Mouse (Mus musculus): ENCODE measurements around the gene Ube2s. TPM values are rescaled to one million over a fixed set of nuclear protein-coding genes. Genes with fewer than 3 reads are reported as not detected.
A peak's percentile ranks its signal among the peaks of the same experiment; 100 is the strongest.
"Not testable (repeated sequence)": the region's sequence is repeated elsewhere in the genome, so short reads cannot be mapped to it uniquely, and the experiment has no call there.

Ube2s gene
- polyA plus RNA-seq, 1 experiment from 2014 or later, result 283 TPM

GRCm38 (mm10) chr7:4816559-4816958 is 4.2 kb upstream of the Ube2s start:
- no peak overlapping the region for H3K9ac ChIP-seq
- no peak for ATAC-seq (replicated peaks; ENCODE audit: insufficient number of reproducible peaks, insufficient read depth, low FRiP score, low read depth)
- H3K9me3 ChIP-seq (replicated peaks), result no peaks in the 10 kb centered on the region
- no peak overlapping the region for H3K4me2 ChIP-seq
- H3K4me1 ChIP-seq (replicated peaks), result peaks cover 5% of the 10 kb centered on the region
- H3K36me3 ChIP-seq, result no peaks in the 10 kb centered on the region
- no peaks in the 10 kb centered on the region for H3K27me3 ChIP-seq
- H3K4me3 ChIP-seq, result no peak overlapping the region
- no peak overlapping the region for H3K27ac ChIP-seq

DNA sequence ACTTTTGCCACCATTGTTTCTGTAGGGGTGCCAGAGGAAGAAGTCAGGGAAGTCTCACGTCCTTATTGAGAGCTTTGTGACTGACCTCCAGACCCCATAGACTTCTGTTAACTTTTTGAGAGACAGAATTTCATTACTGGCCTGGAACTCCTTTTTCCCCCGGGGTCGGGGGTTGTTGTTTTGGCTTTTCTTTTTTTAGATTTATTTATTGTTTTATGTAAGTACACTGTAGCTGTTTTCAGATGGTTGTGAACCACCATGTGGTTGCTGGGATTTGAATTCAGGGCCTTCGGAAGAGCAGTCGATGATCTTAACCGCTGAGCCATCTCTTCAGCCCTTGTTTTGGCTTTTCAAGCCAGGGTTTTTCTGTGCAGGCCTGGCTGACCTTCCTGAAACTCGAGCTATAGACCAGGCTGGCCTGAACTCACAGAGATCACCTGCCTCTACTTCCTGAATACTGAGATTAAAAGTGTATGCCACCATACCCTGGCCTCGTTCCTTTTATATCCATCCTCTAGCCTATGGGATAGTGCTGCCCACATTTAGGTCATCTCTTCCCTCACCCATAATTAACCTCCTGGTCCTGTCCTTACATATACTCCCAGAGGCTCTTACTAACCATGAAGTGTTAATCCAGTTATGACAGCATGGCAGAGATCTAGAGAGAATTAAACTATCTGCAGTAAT is 858 bp upstream of the Ube2s start:
- Histone ChIP-seq H3K9ac (peak overlapping the region; percentile 31), H3K4me3 (peak overlapping the region; percentile 99), H3K27me3 (no peaks in the 10 kb centered on the region), H3K9me3 (replicated peaks) (no peaks in the 10 kb centered on the region), H3K27ac (peak overlapping the region; percentile 80), H3K4me2 (peak overlapping the region; percentile 66), H3K4me1 (replicated peaks) (peaks cover 28% of the 10 kb centered on the region), H3K36me3 (peaks cover 20% of the 10 kb centered on the region)
- 24% methylated on average over 8 of the region's 8 CpGs for WGBS
- no peak for ATAC-seq (replicated peaks; ENCODE audit: insufficient number of reproducible peaks, insufficient read depth, low FRiP score, low read depth)

GRCm38 (mm10) chr7:4811842-4812302 is 518 bp downstream of the Ube2s start:
- WGBS, result under 1% methylated on average over 30 of the region's 36 CpGs
- H3K4me2 ChIP-seq, result peak overlapping the region; percentile 78

DNA sequence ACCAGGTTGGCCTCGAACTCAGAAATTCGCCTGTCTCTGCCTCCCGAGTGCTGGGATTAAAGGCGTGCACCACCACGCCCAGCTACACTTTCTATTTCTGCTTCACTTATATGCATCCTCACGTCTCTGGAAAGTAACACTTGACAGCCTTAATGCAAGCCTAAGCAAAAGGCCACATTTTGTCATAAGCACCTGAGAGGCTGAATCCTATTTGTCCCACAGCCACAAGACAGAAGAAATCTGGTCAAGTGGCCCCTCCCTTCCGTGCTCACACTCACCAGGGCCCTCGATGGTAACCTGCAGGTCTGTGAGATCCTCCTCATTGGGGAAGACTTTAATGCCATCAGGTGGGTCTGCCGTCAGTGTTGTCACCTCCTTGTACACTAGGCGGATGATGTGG is 1.3 kb downstream of the Ube2s start:
- H3K27ac ChIP-seq, result peak overlapping the region; percentile 95; the same call in 1 of the 2 replicates

More at GRCm38 (mm10) chr7:4811842-4812302, 518 bp downstream of the Ube2s start:
- Histone ChIP-seq H3K9me3 (replicated peaks) (no peaks in the 10 kb centered on the region), H3K4me1 (replicated peaks) (peaks cover 28% of the 10 kb centered on the region), H3K27me3 (no peaks in the 10 kb centered on the region), H3K4me3 (peak overlapping the region; percentile 99), H3K27ac (peak overlapping the region; percentile 95), H3K9ac (peak overlapping the region; percentile 100), H3K36me3 (peaks cover 30% of the 10 kb centered on the region)
- peak; percentile 27 for ATAC-seq (replicated peaks; ENCODE audit: insufficient number of reproducible peaks, insufficient read depth, low FRiP score, low read depth)

DNA sequence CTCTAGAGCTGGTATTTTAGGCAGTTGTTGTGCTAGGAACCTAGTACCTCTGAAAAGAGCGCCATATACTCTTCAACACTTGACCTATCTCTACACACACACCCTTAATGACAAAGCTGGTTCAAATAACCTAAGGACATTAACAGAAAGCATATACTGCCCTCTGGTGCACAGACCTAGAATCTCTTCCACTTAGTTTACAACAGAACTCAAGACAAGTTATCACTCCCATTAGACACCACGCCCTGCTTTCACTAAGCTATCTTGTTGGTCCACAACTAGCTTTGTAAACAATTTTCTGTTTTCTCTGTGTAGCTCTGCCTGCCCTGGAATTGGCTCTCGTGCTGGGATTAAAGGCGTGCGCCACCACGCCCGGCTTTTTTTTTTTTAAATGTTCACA is 5.7 kb downstream of the Ube2s start:
- no peaks in the 10 kb centered on the region for H3K9me3 ChIP-seq (replicated peaks)
- ATAC-seq (replicated peaks; ENCODE audit: insufficient number of reproducible peaks, insufficient read depth, low FRiP score, low read depth), result no peak
- H3K27me3 ChIP-seq, result no peaks in the 10 kb centered on the region
- no peak overlapping the region for H3K4me3 ChIP-seq
- no peak overlapping the region for H3K27ac ChIP-seq
- H3K4me1 ChIP-seq (replicated peaks), result peaks cover 23% of the 10 kb centered on the region
- 87% methylated on average over 7 of the region's 7 CpGs for WGBS
- H3K9ac ChIP-seq, result no peak overlapping the region
- H3K4me2 ChIP-seq, result no peak overlapping the region
- H3K36me3 ChIP-seq, result peaks cover 51% of the 10 kb centered on the region

More for the DNA sequence above, 1.3 kb downstream of the Ube2s start:
- Histone ChIP-seq H3K36me3 (peaks cover 38% of the 10 kb centered on the region), H3K4me3 (peak overlapping the region; percentile 99), H3K9ac (peak overlapping the region; percentile 100), H3K4me2 (peak overlapping the region; percentile 78), H3K4me1 (replicated peaks) (peaks cover 28% of the 10 kb centered on the region)
- H3K27me3 ChIP-seq; ATAC-seq (replicated peaks; ENCODE audit: insufficient number of reproducible peaks, insufficient read depth, low FRiP score, low read depth); H3K9me3 ChIP-seq (replicated peaks): not testable (repeated sequence)
- WGBS, result 31% methylated on average over 10 of the region's 10 CpGs

GRCm38 (mm10) chr7:4802247-4802646 is 10.1 kb downstream of the Ube2s start:
- peaks cover 31% of the 10 kb centered on the region for H3K36me3 ChIP-seq
- H3K9me3 ChIP-seq (replicated peaks), result no peaks in the 10 kb centered on the region
- H3K27ac ChIP-seq, result no peak overlapping the region
- H3K4me3 ChIP-seq, result no peak overlapping the region
- no peak overlapping the region for H3K4me2 ChIP-seq
- no peaks in the 10 kb centered on the region for H3K27me3 ChIP-seq
- no peaks in the 10 kb centered on the region for H3K4me1 ChIP-seq (replicated peaks)
- no peak overlapping the region for H3K9ac ChIP-seq
- no peak for ATAC-seq (replicated peaks; ENCODE audit: insufficient number of reproducible peaks, insufficient read depth, low FRiP score, low read depth)

- peaks cover 10% of the 10 kb centered on the region for H3K4me1 ChIP-seq (replicated peaks)
- no peak overlapping the region for H3K4me3 ChIP-seq
- H3K27me3 ChIP-seq, result no peaks in the 10 kb centered on the region
- peaks cover 40% of the 10 kb centered on the region for H3K36me3 ChIP-seq
- H3K4me2 ChIP-seq, result no peak overlapping the region
- no peak overlapping the region for H3K27ac ChIP-seq
- 68% methylated on average over 7 of the region's 7 CpGs for WGBS
- no peak for ATAC-seq (replicated peaks; ENCODE audit: insufficient number of reproducible peaks, insufficient read depth, low FRiP score, low read depth)
- no peak overlapping the region for H3K9ac ChIP-seq
- no peaks in the 10 kb centered on the region for H3K9me3 ChIP-seq (replicated peaks)
Observed at GRCm38 (mm10) chr7:4795767-4796433, 16.5 kb downstream of the Ube2s start.

DNA sequence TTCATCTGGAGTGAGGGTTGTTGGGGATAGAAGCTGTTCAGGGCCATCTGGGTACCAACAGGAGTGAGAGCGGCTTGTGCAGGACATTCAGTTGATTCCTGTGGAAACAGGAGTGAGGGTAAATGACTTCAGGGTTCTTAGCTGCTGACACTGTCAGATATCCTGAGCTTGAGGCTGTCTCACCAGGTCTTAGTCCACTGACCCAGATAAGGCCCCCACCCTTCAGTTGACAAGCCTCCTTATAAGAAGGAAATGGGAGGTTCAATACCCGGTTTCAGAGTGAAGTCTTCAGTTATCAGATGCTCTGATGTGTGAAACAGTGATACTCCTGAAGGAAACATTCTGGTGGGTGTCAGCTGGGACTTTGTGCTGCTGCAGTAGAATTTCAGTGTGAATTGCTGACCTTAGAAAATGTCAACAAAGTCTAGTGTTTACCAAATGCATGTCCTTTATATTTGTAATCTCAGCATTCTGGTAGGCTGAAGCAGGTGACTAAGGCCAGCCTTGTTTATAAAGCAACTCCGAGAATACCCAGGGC is 17.7 kb downstream of the Ube2s start:
- ATAC-seq (replicated peaks; ENCODE audit: insufficient number of reproducible peaks, insufficient read depth, low FRiP score, low read depth), result no peak
- WGBS, result 75% methylated on average over 3 of the region's 3 CpGs

DNA sequence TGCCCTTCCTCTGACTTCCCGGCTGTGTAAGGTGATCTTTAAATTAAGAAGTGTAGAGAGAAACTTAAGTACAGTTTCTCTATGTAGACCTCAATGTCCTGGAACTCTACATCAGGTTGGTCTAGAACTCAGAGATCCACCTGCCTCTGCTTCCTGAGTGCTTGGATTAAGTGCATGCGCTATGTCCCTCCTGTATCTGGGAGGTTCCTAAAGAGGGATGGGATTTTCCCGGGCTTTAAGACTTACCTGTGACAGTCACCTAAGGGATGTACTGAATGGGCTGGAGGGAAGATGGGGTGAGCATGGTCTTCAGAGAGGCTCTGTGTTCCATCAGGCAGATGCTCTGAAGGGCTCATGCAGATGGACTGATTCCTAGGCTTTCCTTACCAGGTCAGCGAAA is 18.7 kb downstream of the Ube2s start:
- ATAC-seq (replicated peaks; ENCODE audit: insufficient number of reproducible peaks, insufficient read depth, low FRiP score, low read depth), result no peak
- H3K9ac ChIP-seq, result peak overlapping the region; percentile 95
- H3K27me3 ChIP-seq, result no peaks in the 10 kb centered on the region
- H3K4me3 ChIP-seq, result peak overlapping the region; percentile 95
- WGBS, result 32% methylated on average over 4 of the region's 4 CpGs
- peaks cover 40% of the 10 kb centered on the region for H3K36me3 ChIP-seq
- peak overlapping the region; percentile 72 for H3K4me2 ChIP-seq
- no peaks in the 10 kb centered on the region for H3K9me3 ChIP-seq (replicated peaks)
- H3K4me1 ChIP-seq (replicated peaks), result peaks cover 19% of the 10 kb centered on the region
- H3K27ac ChIP-seq, result peak overlapping the region; percentile 97; the same call in 1 of the 2 replicates

More for the DNA sequence above, 17.7 kb downstream of the Ube2s start:
- Histone ChIP-seq H3K4me2 (no peak overlapping the region), H3K36me3 (peaks cover 40% of the 10 kb centered on the region), H3K27ac (no peak overlapping the region), H3K4me1 (replicated peaks) (peaks cover 10% of the 10 kb centered on the region), H3K9me3 (replicated peaks) (no peaks in the 10 kb centered on the region), H3K9ac (no peak overlapping the region), H3K27me3 (no peaks in the 10 kb centered on the region), H3K4me3 (peak overlapping the region; percentile 95; the same call in 1 of the 2 replicates)

GRCm38 (mm10) chr7:4793248-4793647 is 19.1 kb downstream of the Ube2s start:
- H3K27me3 ChIP-seq; ATAC-seq (replicated peaks; ENCODE audit: insufficient number of reproducible peaks, insufficient read depth, low FRiP score, low read depth); H3K9me3 ChIP-seq (replicated peaks): not testable (repeated sequence)
- H3K36me3 ChIP-seq, result peaks cover 40% of the 10 kb centered on the region
- H3K27ac ChIP-seq, result peak overlapping the region; percentile 97
- peak overlapping the region; percentile 95 for H3K9ac ChIP-seq
- H3K4me3 ChIP-seq, result peak overlapping the region; percentile 95
- H3K4me1 ChIP-seq (replicated peaks), result peaks cover 23% of the 10 kb centered on the region
- WGBS, result under 1% methylated on average over 31 of the region's 31 CpGs
- H3K4me2 ChIP-seq, result peak overlapping the region; percentile 72

All from heart, embryonic 15.5 days (tissue).